Mouse (Mus musculus) cortical plate, adult 2 months (tissue): ENCODE measurements around the gene Inafm2.

Source experiments
- CTCF ChIP-seq: fragments of 200-500 bp; IDR thresholded peaks from 2 replicates; pipeline ENCODE4 v1.5.1; 2011; ENCODE audit warnings: mild to moderate bottlenecking, control low read depth, low read length; ENCODE audit not compliant: insufficient read depth; ENCODE audit errors: extremely low read depth
- POLR2A ChIP-seq: fragments of 200-500 bp; IDR thresholded peaks from 2 replicates; pipeline ENCODE4 v1.6.1; 2011; ENCODE audit warnings: mild to moderate bottlenecking, low read length, control low read depth; ENCODE audit not compliant: insufficient read depth; ENCODE audit errors: extremely low read depth

- TF ChIP-seq POLR2A (no peak), CTCF (no peak)
Measured at GRCm38 (mm10) chr2:118751896-118752791, 6.6 kb downstream of the Inafm2 start.
